Mouse (Mus musculus): ENCODE data around the gene Fam217b.

The Fam217b gene

GRCm38 (mm10) chr2:178437311-178437710, 23.0 kb downstream of the Fam217b start:
- no peak for DNase-seq (ENCODE audit: low read depth, low spot score)

GRCm38 (mm10) chr2:178449386-178449785, 35.1 kb downstream of the Fam217b start:
- no peak for DNase-seq (ENCODE audit: low read depth, low spot score)

GRCm38 (mm10) chr2:178450236-178450635, 35.9 kb downstream of the Fam217b start:
- no peak for DNase-seq (ENCODE audit: low read depth, low spot score)

- DNase-seq (ENCODE audit: low read depth, low spot score) = no peak
Observed at GRCm38 (mm10) chr2:178450961-178451360, 36.6 kb downstream of the Fam217b start.

- no peak for DNase-seq (ENCODE audit: low read depth, low spot score)
Observed at GRCm38 (mm10) chr2:178454664-178455516, 40.6 kb downstream of the Fam217b start.

GRCm38 (mm10) chr2:178457414-178457813, 43.1 kb downstream of the Fam217b start:
- no peak for DNase-seq (ENCODE audit: low read depth, low spot score)

GRCm38 (mm10) chr2:178460353-178460752, 46.0 kb downstream of the Fam217b start:
- DNase-seq (ENCODE audit: low read depth, low spot score) = no peak

- no peak for DNase-seq (ENCODE audit: low read depth, low spot score)
Observed at GRCm38 (mm10) chr2:178471546-178472480, 57.5 kb downstream of the Fam217b start.

GRCm38 (mm10) chr2:178473916-178474315, 59.6 kb downstream of the Fam217b start:
- DNase-seq (ENCODE audit: low read depth, low spot score) = no peak

All from A20 (cell line).